Comparison of ENCODE assay signal across 8 mouse cellular contexts in the genomic region with DNA sequence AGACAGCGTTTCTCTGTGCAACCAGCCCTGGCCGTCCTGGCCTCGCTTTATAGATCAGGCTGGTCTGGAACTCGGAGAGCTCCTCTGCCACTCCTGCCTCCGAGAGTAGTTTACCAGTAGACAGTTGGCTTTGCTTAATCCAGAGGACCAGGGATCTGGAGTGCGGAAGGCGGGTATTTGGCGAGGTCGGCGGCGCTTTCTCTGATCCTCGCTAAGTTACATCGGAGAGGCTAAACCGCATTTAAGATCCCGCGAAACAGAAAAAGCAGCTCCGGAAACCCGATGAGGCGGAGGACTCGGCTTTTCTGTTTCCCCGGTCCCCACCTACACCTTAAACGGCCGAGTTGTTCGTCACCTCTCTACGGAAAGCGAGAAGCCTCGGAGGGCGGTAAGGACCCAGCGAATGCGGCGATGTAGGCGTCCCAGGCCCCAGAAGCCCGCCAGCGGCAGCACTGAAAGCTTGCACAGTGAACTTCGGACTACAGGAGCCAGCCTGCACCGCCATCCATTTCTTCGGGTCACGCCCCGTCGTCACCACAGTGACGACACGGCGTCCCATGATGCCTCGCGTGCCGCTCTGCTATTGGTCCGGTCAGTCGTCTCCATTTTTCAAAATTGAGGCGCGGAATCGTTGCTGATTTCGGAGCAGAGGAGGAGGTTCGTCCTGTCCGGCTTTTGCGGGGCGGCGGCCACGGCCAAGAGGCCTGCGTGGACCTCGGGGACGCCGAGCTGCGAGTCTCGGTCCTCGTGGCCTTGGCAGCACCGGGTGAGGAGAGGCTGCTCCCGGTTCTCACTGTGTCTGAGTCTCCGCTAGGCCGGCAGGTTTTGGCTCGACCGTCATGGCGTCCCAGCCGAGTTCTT. TPM values are rescaled to one million over a fixed set of nuclear protein-coding genes. Genes with fewer than 3 reads are reported as not detected.
A peak's percentile ranks its signal among the peaks of the same experiment; 100 is the strongest.
DNase-seq lines count a peak whose midpoint lies in the region; ATAC-seq lines count a peak whose summit lies in the region.

A gene (plus strand): TSS at position 649 of the 861 bp plus-strand sequence.

- peak; percentile 100 for ATAC-seq in hindbrain, embryonic 14.5 days (ENCODE audit: low FRiP score)

- H3K4me2 ChIP-seq in hindbrain, embryonic 14.5 days (replicated peaks): peak within 1 kb of the TSS; percentile 81

- peak within 1 kb of the TSS; percentile 91 for H3K27ac ChIP-seq in hindbrain, embryonic 14.5 days

- H3K4me1 ChIP-seq in hindbrain, embryonic 14.5 days (replicated peaks; ENCODE audit: control insufficient read depth, insufficient read depth, low read length): peaks cover 10% of the 10 kb centered on the region

- peak within 1 kb of the TSS; percentile 68 for H3K9ac ChIP-seq in hindbrain, embryonic 14.5 days

- no peaks in the 10 kb centered on the region for H3K27me3 ChIP-seq in hindbrain, embryonic 14.5 days (ENCODE audit: control insufficient read depth, insufficient read depth, low read length)

- WGBS in hindbrain, embryonic 14.5 days: under 1% methylated on average over 73 of the region's 73 CpGs

- peak; percentile 95 for DNase-seq in R1 (ENCODE audit: low read depth, low spot score)
- peak; percentile 94 to 97 for DNase-seq in cerebellum, postnatal 25 days
- peak; percentile 92 to 95 for DNase-seq in frontal cortex, postnatal 25 days (ENCODE audit: low spot score in 2 of 2)
- peak; percentile 97 for DNase-seq in hindbrain, embryonic 14.5 days (ENCODE audit: low spot score)
- DNase-seq in layer of hippocampus, postnatal 36 days: peak; percentile 94 to 96
- DNase-seq in lung, postnatal 36 days: peak; percentile 98
- DNase-seq in retina, postnatal 1 day: peak; percentile 98
- peak; percentile 92 to 99 for DNase-seq in urinary bladder, adult 18-20 months (ENCODE audit: low spot score in 2 of 2)

- H3K4me3 ChIP-seq in hindbrain, embryonic 14.5 days (replicated peaks; ENCODE audit: low read length): peak within 1 kb of the TSS; percentile 71

- H3K36me3 ChIP-seq in hindbrain, embryonic 14.5 days (replicated peaks; ENCODE audit: control insufficient read depth, insufficient read depth): no peaks in the 10 kb centered on the region

- no peaks in the 10 kb centered on the region for H3K9me3 ChIP-seq in hindbrain, embryonic 14.5 days (ENCODE audit: control insufficient read depth, low read length)

RNA-seq across cellular contexts. Expression of the gene that starts here (rescaled TPM):
- polyA plus RNA-seq in hindbrain, embryonic 14.5 days (2014; fragmentation: Nextera tagmentation; extraction: Ambion mirVana): 10.5 and 12.5 TPM in 2 replicates
- 1 to 10 TPM; 1.3 to 1.4 TPM for total RNA-seq in layer of hippocampus, postnatal 36 days (2021)

Comparison
In these comparisons a context has a peak if more than half of its experiments do, and no peak if none do; other contexts are left out.
1. Peak in every context shown above with its lines: DNase-seq, ATAC-seq, H3K4me3 ChIP-seq and H3K27ac ChIP-seq.